Mouse (Mus musculus) myocyte (in vitro differentiated cells): Measurements from ENCODE around the gene Chd1. TPM values are rescaled to one million over a fixed set of nuclear protein-coding genes. Genes with fewer than 3 reads are reported as not detected.
"Not testable (repeated sequence)": the region's sequence is repeated elsewhere in the genome, so short reads cannot be mapped to it uniquely, and the experiment has no call there.

Source experiments
- H3K27me3 ChIP-seq: one replicate; pipeline ENCODE4 v1.6.1; 2011; ENCODE audit not compliant: control insufficient read depth, insufficient read depth, insufficient read length
- H3K36me3 ChIP-seq: one replicate; pipeline ENCODE4 v1.6.1; 2011; ENCODE audit not compliant: control insufficient read depth, insufficient read depth
- H3K4me2 ChIP-seq: one replicate; pipeline ENCODE4 v1.6.1; 2011; ENCODE audit warnings: low read depth, control low read depth
- H3K4me3 ChIP-seq: one replicate; pipeline ENCODE4 v1.5.1; 2011; ENCODE audit warnings: mild to moderate bottlenecking, control low read depth, moderate library complexity
- H3K79me2 ChIP-seq: one replicate; pipeline ENCODE4 v1.6.1; 2011; ENCODE audit not compliant: control insufficient read depth, insufficient read depth
- H3ac ChIP-seq: one replicate; pipeline ENCODE4 v1.6.1; 2011; ENCODE audit not compliant: control insufficient read depth, insufficient read length
- CEBPB ChIP-seq: IDR thresholded peaks from 2 replicates; pipeline ENCODE4 v1.6.1; 2011; ENCODE audit warnings: mild to moderate bottlenecking, moderate library complexity; ENCODE audit not compliant: poor library complexity, insufficient read depth, severe bottlenecking
- E2F4 ChIP-seq: IDR thresholded peaks from one replicate; pipeline ENCODE4 v1.6.1; 2011; ENCODE audit warnings: mild to moderate bottlenecking, control low read depth, moderate library complexity; ENCODE audit not compliant: insufficient read depth
- MAX ChIP-seq: IDR thresholded peaks from one replicate; pipeline ENCODE4 v1.6.1; 2011; ENCODE audit warnings: low read depth, mild to moderate bottlenecking, control low read depth
- MYOD1 ChIP-seq, 3 experiments: IDR thresholded peaks; one replicate each; pipeline ENCODE4 v1.6.1; 2011; ENCODE audit warnings: control low read depth in 2 of 3, low read depth in 2 of 3, mild to moderate bottlenecking in 2 of 3, moderate library complexity in 1 of 3; ENCODE audit not compliant: insufficient read length in 2 of 3, control insufficient read depth in 1 of 3
- MYOG ChIP-seq, 3 experiments: IDR thresholded peaks; one replicate each; pipeline ENCODE4 v1.6.1; 2011; ENCODE audit warnings: control low read depth in 2 of 3, low read depth in 2 of 3, mild to moderate bottlenecking in 2 of 3; ENCODE audit not compliant: insufficient read length in 2 of 3, control insufficient read depth in 1 of 3, insufficient read depth in 1 of 3
- POLR2A ChIP-seq: IDR thresholded peaks from one replicate; pipeline ENCODE4 v1.6.1; 2011; ENCODE audit warnings: low read depth, mild to moderate bottlenecking, control low read depth, moderate library complexity; ENCODE audit not compliant: insufficient read length
- POLR2AphosphoS2 ChIP-seq: IDR thresholded peaks from one replicate; pipeline ENCODE4 v1.6.1; 2011; ENCODE audit warnings: low read depth, control low read depth; ENCODE audit not compliant: insufficient read length
- REST ChIP-seq: IDR thresholded peaks from one replicate; pipeline ENCODE4 v1.6.1; 2011; ENCODE audit warnings: mild to moderate bottlenecking, control low read depth, moderate library complexity; ENCODE audit not compliant: insufficient read depth, insufficient read length
- SRF ChIP-seq: IDR thresholded peaks from one replicate; pipeline ENCODE4 v1.6.1; 2011; ENCODE audit warnings: low read depth; ENCODE audit not compliant: control insufficient read depth, insufficient read length
- TCF12 ChIP-seq: IDR thresholded peaks from one replicate; pipeline ENCODE4 v1.6.1; 2011; ENCODE audit warnings: mild to moderate bottlenecking, control low read depth; ENCODE audit not compliant: poor library complexity, insufficient read depth, severe bottlenecking
- TCF3 ChIP-seq: IDR thresholded peaks from one replicate; pipeline ENCODE4 v1.6.1; 2011; ENCODE audit warnings: low read depth, control low read depth; ENCODE audit not compliant: insufficient read length
- USF1 ChIP-seq: IDR thresholded peaks from one replicate; pipeline ENCODE4 v1.6.1; 2011; ENCODE audit warnings: low read depth, mild to moderate bottlenecking, control low read depth, moderate library complexity
- polyA plus RNA-seq: library from polyadenylated mRNA; unstranded; fragments of >200 nt; fragmentation: generic; extraction: Trizol; gene quantifications from one replicate; pipeline ENCODE4 v1.2.1, GENCODE M21; 2012; ENCODE audit warnings: missing spikeins

Chd1 gene
- polyA plus RNA-seq, 1 experiment = 4.6 TPM

DNA sequence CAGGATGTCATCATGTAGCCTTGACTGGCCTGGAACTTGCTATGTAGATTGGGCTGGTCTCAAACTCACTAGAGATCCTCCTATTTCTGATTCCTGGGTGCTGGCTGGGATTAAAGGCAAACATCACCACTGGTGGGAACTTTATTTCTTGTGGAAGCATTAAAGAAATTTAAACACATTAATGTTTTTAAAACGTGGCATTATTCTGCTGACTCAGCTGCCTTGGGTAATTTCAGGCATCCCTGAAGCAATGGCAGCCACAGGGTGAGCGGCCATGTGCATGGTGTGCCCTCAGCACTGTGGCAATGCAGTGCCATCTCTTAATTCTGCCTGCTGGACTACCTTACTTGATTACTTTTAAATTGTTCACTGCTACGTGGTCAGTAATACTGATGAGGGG, 11.2 kb downstream of the Chd1 start:
- Histone ChIP-seq H3ac (no peak overlapping the region), H3K4me2 (no peak overlapping the region), H3K4me3 (no peak overlapping the region), H3K27me3 (no peaks in the 10 kb centered on the region), H3K79me2 (peaks cover 98% of the 10 kb centered on the region), H3K36me3 (peaks cover 7% of the 10 kb centered on the region)
- no peak for TF ChIP-seq TCF3
- no peak for TF ChIP-seq MYOD1 (IDR thresholded peaks at IDR 0.05; ENCODE audit: control insufficient read depth in 1 of 3, insufficient read length in 2 of 3, low read depth in 2 of 3)
- TF ChIP-seq CEBPB = no peak
- TF ChIP-seq POLR2A = no peak

DNA sequence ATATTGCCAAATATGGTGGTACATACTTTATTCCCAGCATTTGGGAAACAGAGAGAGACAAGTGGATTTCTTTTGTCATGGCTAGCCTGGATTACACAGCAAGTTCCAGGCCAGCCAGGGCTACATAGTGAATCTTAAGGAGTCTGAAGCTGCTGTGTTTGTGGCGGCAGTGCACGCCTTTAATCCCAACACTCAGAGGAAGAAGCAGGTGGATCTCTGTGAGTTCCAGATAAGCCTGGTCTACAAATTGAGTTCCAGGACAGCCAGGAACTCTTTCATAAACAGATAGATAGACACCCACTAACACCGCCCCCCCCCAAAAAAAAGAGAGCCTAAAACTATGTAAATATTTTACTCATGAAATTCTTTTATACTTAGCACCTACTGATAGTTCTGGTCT, 16.1 kb downstream of the Chd1 start:
- peaks cover 10% of the 10 kb centered on the region for H3K36me3 ChIP-seq
- TF ChIP-seq CEBPB = no peak
- no peak for TF ChIP-seq MYOD1 (IDR thresholded peaks at IDR 0.05; ENCODE audit: control insufficient read depth in 1 of 3, insufficient read length in 2 of 3, low read depth in 2 of 3)
- no peak for TF ChIP-seq MAX
- TF ChIP-seq TCF12 = no peak
- TF ChIP-seq MYOG (IDR thresholded peaks at IDR 0.05; ENCODE audit: control insufficient read depth in 1 of 3, insufficient read depth in 1 of 3, insufficient read length in 2 of 3, low read depth in 2 of 3) = no peak
- TF ChIP-seq SRF = no peak
- TF ChIP-seq TCF3 = no peak
- no peak for TF ChIP-seq REST
- no peak for TF ChIP-seq E2F4
- no peak for TF ChIP-seq POLR2AphosphoS2
- TF ChIP-seq USF1 = no peak
- no peak for TF ChIP-seq POLR2A
- H3K4me2 ChIP-seq = no peak overlapping the region
- no peaks in the 10 kb centered on the region for H3K27me3 ChIP-seq
- H3ac ChIP-seq = no peak overlapping the region
- peaks cover 68% of the 10 kb centered on the region for H3K79me2 ChIP-seq
- no peak overlapping the region for H3K4me3 ChIP-seq

DNA sequence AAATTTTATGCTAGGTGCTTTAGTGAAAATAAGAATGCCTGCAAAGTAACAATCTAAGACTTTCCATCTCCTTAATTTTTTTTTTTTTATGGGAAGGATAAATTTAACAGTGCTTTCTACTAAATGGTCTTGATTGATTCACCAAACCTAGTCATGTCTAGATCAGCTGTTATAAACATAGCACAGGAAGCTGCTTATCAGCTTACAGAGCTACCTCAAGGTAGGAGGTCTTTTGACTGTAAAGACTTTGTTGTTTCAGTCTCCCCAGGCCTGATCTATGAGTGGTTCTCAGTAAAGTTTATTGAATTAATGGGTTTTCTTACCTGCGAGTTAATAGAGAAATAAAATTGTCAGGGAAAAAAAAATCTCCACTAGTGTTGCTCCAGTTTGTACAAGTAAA, 18.5 kb downstream of the Chd1 start:
- peaks cover 30% of the 10 kb centered on the region for H3K36me3 ChIP-seq
- H3K4me3 ChIP-seq = no peak overlapping the region
- H3K79me2 ChIP-seq = peaks cover 44% of the 10 kb centered on the region
- no peak overlapping the region for H3ac ChIP-seq
- no peaks in the 10 kb centered on the region for H3K27me3 ChIP-seq
- H3K4me2 ChIP-seq = no peak overlapping the region
- TF ChIP-seq MYOD1 (IDR thresholded peaks at IDR 0.05; ENCODE audit: control insufficient read depth in 1 of 3, insufficient read length in 2 of 3, low read depth in 2 of 3) (no peak), TCF12 (no peak), POLR2AphosphoS2 (no peak), POLR2A (no peak)

DNA sequence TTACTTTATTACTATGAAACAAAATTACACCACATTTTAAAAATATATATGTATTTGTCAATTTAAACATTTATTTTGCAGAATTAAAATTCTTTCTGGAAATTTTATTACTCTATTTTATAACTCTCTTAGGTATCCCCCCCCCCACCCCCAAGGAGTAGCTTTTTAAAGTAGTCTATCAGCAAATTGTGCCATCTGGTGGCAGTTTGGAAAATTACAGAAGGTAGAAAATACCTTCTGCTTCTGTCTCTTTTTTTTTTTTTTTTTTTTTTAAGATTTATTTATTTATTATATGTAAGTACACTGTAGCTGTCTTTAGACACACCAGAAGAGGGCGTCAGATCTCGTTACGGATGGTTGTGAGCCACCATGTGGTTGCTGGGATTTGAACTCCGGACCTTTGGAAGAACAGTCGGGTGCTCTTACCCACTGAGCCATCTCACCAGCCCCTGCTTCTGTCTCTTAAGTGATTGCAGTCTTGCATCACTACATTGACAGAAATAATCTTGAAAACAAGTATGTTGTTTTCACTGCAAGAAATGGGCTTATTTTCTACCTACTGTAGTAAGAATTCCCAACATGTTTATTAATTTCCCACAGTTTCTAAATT, 19.2 kb downstream of the Chd1 start:
- Histone ChIP-seq H3K79me2 (peaks cover 37% of the 10 kb centered on the region), H3K36me3 (peaks cover 33% of the 10 kb centered on the region)
- H3K4me2 ChIP-seq, H3K27me3 ChIP-seq, H3K4me3 ChIP-seq, H3ac ChIP-seq: not testable (repeated sequence)

DNA sequence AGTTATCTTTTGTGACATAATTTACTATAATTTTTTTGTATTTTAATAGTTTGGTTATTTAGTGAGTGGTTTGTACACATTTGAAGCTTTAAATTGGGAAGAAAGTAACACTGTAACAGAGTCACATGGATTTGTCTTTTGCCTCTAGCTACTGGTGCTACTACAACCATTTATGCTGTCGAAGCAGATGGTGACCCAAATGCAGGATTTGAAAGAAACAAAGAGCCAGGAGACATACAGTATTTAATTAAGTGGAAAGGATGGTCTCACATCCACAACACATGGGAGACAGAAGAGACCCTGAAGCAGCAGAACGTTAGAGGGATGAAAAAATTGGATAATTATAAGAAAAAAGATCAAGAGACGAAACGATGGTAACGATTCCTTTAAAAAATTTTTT, 26.9 kb downstream of the Chd1 start:
- Histone ChIP-seq H3K4me2 (no peak overlapping the region), H3K27me3 (no peaks in the 10 kb centered on the region), H3K36me3 (peaks cover 67% of the 10 kb centered on the region), H3K4me3 (no peak overlapping the region), H3ac (no peak overlapping the region), H3K79me2 (no peaks in the 10 kb centered on the region)
- no peak for TF ChIP-seq TCF3
- TF ChIP-seq MYOG (IDR thresholded peaks at IDR 0.05; ENCODE audit: control insufficient read depth in 1 of 3, insufficient read depth in 1 of 3, insufficient read length in 2 of 3, low read depth in 2 of 3) = no peak
- TF ChIP-seq POLR2A = no peak
- no peak for TF ChIP-seq USF1
- no peak for TF ChIP-seq POLR2AphosphoS2
- no peak for TF ChIP-seq MAX
- no peak for TF ChIP-seq MYOD1 (IDR thresholded peaks at IDR 0.05; ENCODE audit: control insufficient read depth in 1 of 3, insufficient read length in 2 of 3, low read depth in 2 of 3)
- TF ChIP-seq SRF = no peak
- no peak for TF ChIP-seq REST
- TF ChIP-seq CEBPB = no peak
- TF ChIP-seq TCF12 = no peak
- no peak for TF ChIP-seq E2F4
